Mouse (Mus musculus) C2C12 (cell line): Measurements from ENCODE around the gene Kntc1.

Source experiments
- CEBPB ChIP-seq: IDR thresholded peaks from one replicate; pipeline ENCODE4 v1.6.1; 2011; ENCODE audit warnings: low read depth, mild to moderate bottlenecking, control low read depth, moderate library complexity
- CTCF ChIP-seq: IDR thresholded peaks from one replicate; pipeline ENCODE4 v1.5.1; 2011; ENCODE audit not compliant: control insufficient read depth, insufficient read depth, insufficient read length
- FOSL1 ChIP-seq: IDR thresholded peaks from one replicate; pipeline ENCODE4 v1.8.0; 2011; ENCODE audit warnings: mild to moderate bottlenecking, low read length; ENCODE audit not compliant: poor library complexity, insufficient read depth, severe bottlenecking
- MAX ChIP-seq: IDR thresholded peaks from one replicate; pipeline ENCODE4 v1.6.1; 2011; ENCODE audit warnings: mild to moderate bottlenecking, control low read depth
- MYOD1 ChIP-seq: IDR thresholded peaks from one replicate; pipeline ENCODE4 v1.6.1; 2011; ENCODE audit warnings: low read depth; ENCODE audit not compliant: control insufficient read depth, insufficient read length
- MYOG ChIP-seq: IDR thresholded peaks from one replicate; pipeline ENCODE4 v1.6.1; 2011; ENCODE audit not compliant: control insufficient read depth, insufficient read length; ENCODE audit errors: extremely low read depth
- USF1 ChIP-seq: IDR thresholded peaks from one replicate; pipeline ENCODE4 v1.6.1; 2011; ENCODE audit warnings: low read depth, mild to moderate bottlenecking, control low read depth, moderate library complexity

GRCm38 (mm10) chr5:123834836-123835235 lies 85.3 kb downstream of the Kntc1 start:
- no peak for TF ChIP-seq CTCF
- TF ChIP-seq MAX, result no peak
- no peak for TF ChIP-seq CEBPB
- no peak for TF ChIP-seq MYOD1
- no peak for TF ChIP-seq MYOG
- no peak for TF ChIP-seq USF1
- TF ChIP-seq FOSL1, result no peak
